Mouse (Mus musculus) inflammation-experienced regulatory T-cells, adult 6 months (primary cell): ENCODE results near the gene Hoxc5. TPM values are rescaled to one million over a fixed set of nuclear protein-coding genes. Genes with fewer than 3 reads are reported as not detected.

Source experiments
- ATAC-seq: one replicate; pipeline ENCODE4 v1.8.0; 2017
- polyA plus RNA-seq, 3 experiments: library from polyadenylated mRNA; unstranded; fragments of 100-300 nt; shearing (Covaris generic); gene quantifications; one replicate each; pipeline ENCODE4 v1.2.1; 2017

Gene Hoxc5
- polyA plus RNA-seq, 3 experiments from 2014 or later = not detected

DNA sequence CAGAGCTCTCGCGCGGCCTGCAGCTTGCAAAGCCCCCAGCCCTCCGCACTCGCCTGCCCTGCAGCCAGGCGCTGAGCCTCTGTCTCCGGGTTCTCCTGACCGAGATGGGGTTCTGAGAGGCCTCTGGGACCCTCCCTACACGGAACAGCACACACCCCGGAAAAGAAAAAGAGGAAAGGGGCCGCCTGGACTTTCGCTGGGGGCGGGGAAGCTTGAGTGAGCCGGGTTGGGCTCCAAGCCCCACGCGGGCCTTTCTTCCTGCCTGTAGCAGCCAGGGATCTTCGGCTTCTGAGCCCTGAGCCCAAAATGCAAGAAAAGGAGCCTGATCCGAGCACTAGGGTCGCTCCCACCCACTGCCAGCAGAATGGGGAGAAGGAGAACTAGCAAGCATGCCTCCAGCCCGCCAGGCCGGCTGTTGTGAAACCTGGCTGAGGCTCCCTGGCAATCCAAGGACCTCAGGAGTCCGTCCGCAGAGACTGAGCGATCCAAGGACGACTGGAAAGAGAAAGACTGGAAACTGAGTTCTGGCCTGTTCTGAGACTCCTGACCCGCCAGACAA is 44.8 kb downstream of the Hoxc5 start:
- ATAC-seq = no peak

DNA sequence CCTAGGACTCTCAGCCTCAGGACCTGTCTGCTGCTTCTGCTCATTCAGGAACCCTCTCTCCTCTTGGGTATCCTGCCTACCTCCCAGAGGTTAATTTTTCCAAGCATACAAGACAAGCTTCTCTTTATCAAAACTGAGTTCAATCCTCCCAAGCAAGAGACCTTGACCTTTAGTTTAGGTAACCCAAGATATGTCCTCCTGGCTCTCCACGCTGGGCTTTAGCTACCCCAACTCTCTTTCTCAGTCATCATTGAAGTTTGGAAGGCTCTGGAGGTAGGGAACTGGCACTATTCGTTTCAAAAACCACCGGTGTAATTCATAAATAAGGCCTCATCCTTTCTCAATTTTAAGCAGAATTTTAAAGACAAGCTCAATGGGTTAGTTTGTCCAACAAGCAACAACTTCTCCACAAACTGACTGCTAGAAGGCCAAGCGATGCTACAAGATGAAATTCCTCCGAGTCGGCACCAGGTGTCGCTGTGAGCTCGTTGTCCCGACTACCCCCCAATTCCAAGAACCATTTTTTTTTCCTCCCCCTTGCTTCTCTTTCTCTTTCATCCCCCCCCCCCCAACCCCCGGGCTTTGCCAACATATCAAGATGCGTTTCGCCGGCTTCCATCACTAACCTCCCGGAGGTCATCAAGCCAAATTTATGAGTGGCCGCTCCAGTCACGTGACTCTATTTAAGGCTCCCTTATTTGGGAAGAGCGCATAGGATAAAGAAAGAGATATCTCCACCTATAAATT is 46.2 kb downstream of the Hoxc5 start:
- ATAC-seq = no peak

DNA sequence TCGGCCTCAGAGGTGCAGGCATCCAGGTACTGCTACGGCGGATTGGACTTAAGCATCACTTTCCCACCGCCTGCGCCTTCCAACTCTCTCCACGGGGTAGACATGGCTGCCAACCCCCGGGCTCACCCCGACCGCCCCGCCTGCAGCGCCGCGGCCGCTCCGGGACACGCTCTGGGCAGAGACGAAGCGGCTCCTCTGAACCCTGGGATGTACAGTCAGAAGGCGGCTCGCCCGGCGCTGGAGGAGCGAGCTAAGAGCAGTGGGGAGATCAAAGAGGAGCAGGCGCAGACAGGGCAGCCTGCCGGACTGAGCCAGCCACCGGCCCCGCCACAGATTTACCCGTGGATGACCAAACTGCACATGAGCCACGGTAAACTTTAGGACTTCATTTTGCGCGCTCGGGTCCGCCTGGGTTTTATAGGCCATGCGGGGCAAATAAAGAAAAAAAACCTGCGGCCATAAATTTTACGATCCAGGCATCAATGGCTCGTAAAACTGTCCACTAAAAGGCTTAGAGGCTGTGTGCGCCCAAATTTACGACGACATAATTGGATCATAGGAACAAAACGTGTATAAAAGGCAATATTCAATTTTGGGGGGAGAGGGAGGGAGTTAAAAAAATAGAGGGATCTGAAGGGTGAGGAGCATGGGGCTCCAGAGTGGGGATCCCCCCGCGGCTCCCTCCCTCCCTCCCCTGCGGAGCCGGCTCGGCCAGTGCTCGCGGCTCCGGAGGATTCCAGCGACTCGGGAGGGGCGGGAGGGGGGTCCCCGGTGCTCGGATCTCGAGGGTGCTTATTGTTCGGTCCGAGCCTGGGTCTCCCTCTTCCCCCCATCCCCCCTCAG is 47.1 kb downstream of the Hoxc5 start:
- ATAC-seq = no peak

DNA sequence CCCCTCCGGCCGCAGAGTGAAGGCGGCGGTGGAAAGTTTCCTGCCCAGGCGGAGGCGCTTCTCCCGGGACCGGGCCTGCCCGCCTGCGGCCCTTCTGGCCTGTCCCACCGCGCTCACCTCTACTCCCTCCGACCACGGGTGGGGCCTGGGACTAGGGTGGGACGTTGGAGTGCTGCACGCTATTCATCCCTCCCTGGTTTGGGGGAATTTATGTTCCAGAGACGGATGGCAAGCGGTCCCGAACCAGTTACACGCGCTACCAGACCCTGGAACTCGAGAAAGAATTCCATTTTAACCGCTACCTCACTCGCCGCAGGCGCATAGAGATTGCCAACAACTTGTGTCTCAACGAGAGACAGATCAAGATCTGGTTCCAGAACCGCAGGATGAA is 47.8 kb downstream of the Hoxc5 start:
- ATAC-seq = no peak

DNA sequence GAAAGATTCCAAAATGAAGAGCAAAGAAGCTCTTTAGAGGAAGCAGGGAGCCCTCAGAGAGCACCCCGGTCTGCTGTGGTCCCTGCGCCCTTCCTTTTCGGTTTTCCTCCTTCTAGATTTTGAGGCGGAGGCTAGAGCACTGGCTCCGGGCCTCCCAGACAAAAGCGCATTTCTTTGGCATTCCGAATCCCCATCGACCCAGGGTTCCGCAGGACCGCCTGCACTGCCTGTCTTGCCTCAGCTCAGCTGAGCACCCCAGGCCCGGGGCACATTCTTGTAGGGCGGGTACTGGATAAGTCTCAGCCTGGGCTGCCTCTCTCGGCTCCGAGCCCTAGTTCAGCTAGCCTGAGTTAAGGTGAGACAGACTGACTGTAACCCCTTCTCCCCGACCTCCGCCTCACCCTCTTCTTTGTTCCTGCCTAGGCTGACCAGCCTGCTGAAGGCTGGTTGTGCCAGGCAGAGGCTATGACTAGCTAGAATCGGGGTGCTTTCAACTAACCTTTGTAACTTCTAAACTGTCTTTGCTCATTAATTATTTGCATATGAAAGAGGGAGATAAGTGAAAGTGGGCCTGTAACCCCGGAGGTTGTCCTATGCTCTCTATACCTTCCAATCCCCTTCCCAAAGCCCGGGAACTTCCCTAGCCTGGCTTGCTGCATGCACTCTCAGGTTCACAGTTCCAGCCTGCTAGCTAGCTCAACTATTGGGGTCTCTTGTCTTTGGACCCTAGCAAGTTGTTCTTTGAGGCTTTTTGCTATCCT is 48.3 kb downstream of the Hoxc5 start:
- no peak for ATAC-seq

DNA sequence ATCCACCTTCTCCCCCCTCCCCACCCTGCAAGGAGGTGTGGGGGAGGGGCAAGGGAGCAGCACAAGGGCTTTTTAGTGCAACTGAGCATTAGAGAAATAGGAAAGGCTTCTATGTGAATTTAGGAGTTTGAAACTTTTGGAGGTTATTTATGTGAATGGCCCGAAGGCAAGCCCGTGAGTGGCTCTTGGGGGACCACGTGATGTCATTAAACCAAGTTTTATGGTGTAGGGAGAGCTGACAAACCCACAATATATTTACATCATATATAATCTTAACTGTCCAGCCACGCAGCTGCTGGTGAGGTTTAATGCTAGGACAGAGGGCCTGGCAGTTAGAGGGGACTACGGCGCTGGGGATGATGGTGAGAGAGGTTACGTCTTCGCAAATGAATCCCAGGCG is 51.4 kb downstream of the Hoxc5 start, which contains the start of gene Hoxc4:
TSS of gene Hoxc4 (plus strand) at position 299 of the 400 bp plus-strand sequence.
- ATAC-seq = no peak

DNA sequence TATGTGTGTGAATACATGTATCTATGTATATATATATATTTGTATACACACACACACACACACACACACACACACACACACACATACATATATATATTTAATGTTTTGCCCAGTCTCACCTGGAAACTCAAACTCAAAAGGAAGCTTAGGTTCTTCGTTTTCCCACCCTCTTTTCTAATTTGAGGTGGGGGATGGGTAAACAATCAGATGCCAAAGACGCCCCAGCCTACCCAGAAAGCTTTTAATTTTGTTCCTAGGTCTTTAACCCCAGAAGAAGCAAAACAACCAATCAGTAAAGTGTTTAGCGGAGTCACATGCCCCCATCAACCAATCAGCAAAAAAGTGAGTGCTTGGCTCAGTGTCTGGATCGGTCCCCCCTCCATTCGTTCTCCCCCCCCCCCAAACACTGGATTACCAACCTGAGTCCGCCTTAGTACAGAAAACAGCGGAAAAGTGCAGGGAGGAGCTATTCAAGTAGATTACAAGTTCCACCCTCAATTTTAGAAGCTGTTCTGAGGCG is 53.7 kb downstream of the Hoxc5 start:
- no peak for ATAC-seq

DNA sequence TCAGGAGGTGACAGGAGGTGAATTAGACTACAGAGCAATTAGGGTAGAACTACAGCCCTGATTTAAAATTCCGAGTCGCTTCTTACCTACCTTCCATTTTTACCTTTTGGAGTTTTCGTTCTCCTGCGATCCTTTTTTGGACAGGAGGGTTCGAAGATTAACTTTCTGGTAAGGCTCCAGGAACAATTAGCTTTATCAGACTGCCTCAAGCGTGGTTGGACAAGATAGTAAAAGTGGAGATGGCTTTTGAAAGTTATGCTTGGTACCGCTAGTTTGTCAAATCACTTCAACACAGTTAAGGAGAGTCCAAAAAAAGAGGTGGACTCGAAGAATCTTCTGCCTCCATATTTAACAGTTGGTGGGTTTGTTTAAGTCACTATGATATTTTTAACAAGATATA is 54.3 kb downstream of the Hoxc5 start:
- no peak for ATAC-seq

DNA sequence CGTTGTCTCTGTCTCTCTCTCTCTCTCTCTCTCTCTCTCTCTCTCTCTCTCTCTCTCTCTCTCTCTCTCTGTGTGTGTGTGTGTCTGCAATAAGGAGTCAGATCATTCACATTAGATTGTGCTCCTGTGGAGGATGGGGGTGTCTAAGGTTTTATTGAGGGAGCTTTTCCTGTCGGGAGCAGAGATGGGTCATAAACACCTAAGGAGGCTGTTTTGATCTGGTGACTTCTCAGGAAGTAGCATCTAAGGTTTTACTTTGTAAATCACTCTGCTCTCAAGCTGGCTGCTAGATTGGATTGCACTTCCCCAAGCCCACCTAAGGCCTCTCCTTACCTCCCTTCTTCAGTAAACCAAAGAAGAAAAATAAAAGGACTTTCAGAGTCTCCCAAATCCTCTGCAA is 56.9 kb downstream of the Hoxc5 start:
- no peak for ATAC-seq

DNA sequence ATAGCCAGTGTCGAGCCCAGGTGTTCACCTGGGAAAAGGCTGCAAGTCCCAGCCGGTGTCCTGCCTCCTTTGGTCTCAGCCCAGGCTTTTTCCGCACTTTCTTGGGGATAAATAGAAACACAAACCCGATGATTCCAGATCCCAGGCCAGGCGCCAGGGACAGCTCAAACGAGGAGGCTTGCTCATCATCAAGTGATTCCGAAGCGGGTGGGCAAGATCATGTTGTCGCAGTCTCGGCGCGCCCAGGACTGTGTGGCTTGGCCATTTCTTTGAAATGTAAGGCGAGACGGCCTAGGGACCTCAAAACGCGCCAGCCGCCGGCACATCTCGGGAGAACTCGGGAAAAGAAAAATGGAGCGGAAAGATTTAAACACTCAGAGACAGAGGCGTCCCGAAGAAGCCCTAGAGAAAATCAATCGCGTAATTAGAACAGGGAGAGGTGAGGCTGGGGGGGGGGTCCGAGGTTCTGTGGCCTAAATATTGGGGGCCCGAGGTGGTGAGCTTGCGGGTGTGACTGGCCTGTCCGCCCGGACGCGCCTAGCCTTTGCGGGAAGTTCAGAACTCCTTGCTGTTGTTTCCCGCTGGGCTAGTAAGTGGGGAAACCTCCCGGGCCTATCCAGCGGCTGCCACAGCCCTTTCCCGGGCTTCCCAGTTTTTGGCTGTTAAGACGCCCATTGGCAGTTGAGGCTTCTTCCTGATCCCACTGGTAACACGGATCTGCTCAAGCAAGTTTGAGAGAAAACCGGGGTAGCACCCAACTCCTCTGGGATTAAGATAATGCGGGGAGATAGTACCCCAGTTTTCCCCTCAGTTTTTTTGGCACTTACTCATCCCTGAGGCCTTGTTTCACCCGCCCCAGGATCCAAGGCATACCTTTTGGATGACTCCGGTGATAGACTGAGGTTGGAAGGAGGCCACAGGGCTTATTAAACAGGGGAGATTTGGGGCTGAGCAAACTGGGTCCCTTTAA is 60.3 kb downstream of the Hoxc5 start:
- no peak for ATAC-seq

DNA sequence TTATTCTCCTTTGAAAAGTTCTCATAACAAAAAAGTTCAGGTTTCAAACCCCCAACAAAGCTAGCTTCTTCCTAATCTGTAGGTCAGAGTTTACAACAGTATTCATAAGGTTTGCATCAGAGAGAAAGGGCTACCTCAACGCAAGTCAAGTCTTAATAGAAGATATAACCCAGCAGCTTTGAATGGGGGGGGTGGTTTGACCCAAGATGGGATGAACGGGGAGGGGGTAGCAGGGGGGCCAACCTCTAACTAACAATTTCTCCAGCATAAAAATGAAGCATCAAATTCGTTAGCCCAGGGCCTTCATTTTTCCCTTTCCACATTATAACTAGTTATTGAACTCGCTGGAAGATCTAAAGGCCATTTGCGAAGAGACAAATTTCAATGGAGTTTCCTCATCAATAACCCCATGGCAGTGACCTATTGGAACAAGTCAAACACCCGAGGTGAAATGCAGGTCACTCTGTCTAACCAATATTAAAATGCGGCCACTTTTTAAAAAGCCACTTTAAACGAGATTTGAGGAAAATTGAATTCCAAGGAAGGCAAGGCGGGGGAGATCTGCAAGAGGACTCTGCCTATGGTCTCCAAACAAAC is 61.8 kb downstream of the Hoxc5 start:
- no peak for ATAC-seq

DNA sequence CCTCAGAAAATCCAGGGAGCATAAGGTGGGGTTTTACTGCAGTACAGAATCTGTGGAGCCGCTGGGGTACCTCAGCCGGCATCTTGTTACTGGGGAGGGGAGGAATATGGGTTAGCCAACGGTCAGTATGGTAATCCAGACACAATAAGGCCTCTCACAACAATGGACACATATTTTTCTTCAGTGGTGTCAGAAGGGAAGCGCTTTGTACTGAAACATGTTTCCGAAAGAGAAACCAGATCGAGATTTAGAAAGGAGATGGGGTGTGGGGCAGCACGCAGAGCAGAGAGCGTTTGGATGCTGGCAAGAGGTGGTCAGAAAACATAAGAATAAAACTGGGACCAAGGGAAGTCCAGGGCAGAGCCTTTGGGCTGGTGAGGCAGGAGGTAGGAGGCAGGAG is 62.9 kb downstream of the Hoxc5 start:
- ATAC-seq = no peak

DNA sequence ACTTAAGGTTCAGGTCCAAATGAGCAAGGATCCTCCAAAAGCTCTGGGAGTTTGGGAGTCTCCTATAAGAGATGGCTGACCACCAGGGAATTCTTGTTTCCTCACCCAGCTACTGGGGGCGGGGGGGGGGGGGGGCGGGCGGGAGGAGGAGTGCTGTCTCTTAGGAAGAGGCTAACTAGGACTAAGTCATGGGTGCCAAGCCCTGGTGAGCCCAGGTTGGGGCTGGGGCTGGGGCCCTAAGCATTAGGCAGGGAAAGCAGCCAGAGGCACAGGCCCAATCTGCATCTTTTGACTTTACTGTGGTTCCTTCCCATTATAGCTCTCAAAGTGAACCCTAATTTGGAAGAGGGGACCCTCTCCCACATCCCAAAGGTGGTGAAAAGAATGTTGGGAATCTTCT is 64.9 kb downstream of the Hoxc5 start:
- no peak for ATAC-seq

DNA sequence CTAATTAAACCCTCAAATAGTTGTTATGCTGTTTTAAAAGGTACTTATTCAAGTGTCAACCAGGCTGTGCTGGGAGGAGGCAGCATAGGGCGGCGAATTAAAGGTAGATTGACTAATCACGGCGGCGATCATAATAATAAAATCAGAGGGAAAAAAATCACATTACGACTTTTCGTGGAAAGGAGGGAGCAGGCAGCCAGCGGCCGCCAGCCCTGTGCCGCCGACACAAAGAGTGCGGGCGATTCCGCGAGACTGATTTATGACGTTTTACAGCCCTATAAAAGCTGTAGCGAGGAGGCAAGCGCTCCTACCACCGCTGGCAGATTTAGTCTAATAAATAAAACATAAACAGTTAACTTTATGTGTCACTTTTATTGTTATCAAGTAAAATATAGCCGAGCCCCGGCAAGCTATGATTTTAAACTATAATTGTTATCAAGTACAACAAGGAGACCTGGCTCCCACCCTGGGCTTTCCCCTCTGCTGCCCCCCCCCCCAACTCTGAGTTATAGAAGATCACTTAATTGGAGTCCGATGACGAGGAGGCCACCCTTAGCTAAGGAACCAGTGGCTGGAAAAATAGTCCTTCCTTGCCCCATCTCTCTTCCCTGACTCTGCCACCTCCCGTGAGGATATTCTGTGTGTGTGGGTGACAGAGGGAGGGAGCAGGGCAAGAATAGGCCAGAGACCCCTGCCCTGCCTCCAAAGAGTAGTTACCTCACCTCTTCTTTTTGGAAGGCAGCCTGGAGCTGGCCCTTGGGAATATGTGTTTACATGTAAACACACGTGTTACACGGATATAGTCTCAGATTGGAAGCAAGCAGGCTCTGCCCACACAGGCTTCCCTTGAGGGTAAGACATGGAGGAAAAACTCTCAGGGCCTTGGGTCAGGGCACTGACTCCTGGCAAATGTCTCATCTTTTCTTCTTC is 65.7 kb downstream of the Hoxc5 start:
- ATAC-seq = no peak

DNA sequence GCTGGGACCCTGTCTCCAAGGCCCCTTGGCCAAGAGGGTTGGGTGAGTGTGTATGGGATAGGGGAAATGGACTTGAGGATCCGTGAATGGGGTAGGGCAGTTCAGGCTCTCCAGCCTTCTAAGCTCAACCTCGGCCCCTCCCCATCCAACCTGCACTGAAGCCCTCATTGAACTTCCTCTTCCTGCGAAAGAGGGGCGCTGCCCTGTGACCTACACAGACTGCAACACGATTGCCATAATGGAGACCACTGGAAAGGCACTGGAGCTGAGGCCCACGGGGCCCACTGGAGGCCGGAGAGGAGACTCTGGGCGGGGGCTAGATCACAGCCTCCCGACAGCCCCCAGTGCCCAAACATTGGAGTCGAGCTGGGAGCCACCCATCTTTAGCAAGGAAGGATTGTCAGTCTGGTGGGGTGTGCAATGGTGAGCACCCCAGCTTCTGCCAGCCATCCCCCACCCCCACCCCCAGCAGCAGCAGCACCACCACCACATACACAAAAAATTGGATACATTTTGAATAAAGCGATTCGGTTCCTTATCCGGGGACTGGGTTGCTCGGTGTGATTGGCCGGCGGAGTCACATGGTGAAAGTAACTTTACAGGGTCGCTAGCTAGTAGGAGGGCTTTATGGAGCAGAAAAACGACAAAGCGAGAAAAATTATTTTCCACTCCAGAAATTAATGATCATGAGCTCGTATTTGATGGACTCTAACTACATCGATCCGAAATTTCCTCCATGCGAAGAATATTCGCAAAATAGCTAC is 67.0 kb downstream of the Hoxc5 start:
- ATAC-seq = no peak

DNA sequence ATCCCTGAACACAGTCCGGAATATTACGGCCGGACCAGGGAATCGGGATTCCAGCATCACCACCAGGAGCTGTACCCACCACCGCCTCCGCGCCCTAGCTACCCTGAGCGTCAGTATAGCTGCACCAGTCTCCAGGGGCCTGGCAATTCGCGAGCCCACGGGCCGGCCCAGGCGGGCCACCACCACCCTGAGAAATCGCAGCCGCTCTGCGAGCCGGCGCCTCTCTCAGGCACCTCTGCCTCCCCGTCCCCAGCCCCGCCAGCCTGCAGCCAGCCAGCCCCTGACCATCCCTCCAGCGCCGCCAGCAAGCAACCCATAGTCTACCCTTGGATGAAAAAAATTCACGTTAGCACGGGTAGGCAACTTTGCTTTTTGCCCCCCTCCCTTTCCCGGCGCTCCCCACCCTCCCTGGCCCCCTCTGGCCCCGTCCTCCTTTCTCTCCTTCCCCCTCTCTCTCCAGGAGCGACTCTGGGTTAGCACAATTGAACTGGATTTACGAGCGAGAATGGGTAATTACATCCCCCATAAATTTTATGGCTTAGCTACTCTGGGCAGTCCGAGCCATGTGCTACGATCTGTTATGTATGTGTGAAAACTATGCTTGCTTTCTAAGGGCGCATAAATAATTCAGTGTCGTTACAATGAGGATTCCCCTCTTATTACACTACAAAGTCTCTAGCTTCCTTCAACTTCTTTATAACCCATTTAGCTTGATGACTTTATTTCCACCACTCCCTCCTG is 67.7 kb downstream of the Hoxc5 start:
- no peak for ATAC-seq

DNA sequence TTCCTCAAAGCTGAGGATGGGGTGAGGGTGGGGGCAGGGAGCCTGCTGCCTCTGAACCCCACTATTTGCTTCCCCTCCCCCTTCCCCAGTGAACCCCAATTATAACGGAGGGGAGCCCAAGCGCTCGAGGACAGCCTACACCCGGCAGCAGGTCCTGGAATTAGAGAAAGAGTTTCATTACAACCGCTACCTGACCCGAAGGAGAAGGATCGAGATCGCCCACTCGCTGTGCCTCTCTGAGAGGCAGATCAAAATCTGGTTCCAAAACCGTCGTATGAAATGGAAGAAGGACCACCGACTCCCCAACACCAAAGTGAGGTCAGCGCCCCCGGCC is 68.3 kb downstream of the Hoxc5 start:
- no peak for ATAC-seq

DNA sequence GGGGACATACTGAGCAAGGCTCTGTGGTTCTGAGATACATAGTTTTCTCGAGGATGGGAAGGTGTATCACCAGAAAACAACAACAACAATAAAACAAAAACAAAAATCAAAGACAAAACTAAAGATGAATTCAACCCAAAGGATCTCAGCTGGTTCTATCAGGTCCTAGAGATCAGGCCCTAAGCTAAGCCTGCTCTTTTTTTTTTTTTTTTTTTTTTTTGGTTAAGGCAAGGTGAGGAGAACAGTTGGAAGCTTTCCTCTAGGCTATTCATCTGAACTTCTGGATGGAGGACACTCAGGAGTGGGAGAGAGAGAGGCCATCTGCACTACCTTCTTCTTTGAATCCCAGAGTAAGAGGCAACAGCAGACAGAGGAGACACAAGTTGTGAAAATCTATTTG is 70.3 kb downstream of the Hoxc5 start:
- no peak for ATAC-seq
